Mouse (Mus musculus) cerebellum, adult 8-10 months (tissue): ENCODE results near the gene Arhgef3.

Experiments
- DNase-seq: peaks from one replicate; pipeline ENCODE4 v3.0.0; 2022

The Arhgef3 gene

DNA sequence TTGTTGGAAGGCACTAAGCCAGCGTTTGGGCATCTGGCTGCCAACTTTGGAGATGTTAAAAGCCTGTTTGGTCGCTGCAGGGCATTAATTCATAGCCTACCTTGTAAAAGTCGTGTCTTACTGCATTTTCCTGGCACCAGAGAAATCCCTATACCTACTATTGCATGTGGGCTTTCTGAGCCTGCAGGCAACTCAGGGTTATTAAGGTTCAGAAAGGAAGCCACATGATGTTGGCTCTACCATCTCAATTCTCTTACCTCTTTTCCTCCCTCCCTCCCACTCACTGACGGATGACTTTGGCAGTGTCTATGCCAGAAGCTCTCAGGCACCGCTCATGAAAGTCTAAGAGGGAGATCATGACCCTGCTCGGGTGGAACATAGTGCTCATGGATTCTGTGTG is 210.8 kb downstream of the Arhgef3 start:
- DNase-seq: no peak

DNA sequence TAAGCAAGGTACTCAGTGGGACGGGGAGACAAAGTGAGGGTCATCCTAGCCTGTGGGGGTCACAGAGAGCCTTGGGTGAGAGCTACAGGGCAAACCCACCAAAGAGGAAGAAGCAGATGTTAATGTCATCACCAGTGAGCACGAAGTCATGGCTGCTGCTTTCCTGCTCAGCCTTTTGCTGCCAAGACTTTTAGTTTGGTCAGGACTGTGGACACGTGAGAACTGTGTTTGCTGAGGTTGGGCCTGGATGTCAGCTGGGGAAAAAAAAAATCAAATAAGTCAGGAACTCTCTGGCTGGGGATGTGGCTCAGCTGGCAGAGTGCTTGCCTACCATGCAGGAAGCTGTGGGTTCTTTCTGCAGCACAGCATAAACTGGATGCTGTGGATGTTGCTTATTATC is 213.2 kb downstream of the Arhgef3 start:
- DNase-seq: no peak

DNA sequence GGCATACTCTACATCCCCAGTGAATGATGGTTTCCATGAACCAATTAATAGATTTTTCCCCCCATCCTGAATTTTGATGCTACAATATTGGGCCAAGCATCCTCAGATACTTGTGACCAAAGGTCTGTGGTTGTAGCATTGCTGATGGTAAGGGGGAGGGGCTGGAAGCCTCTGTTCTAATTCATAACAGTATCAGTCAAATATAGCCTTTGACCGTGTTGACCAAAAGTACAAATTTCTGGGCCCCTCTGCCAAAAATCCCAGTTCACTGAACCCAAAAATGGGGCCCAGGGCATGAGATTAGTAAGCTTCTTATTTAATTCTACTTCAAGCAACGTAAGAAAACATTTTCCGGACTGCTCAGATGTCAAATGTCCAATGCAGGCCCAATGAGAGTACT is 214.3 kb downstream of the Arhgef3 start:
- DNase-seq: no peak

DNA sequence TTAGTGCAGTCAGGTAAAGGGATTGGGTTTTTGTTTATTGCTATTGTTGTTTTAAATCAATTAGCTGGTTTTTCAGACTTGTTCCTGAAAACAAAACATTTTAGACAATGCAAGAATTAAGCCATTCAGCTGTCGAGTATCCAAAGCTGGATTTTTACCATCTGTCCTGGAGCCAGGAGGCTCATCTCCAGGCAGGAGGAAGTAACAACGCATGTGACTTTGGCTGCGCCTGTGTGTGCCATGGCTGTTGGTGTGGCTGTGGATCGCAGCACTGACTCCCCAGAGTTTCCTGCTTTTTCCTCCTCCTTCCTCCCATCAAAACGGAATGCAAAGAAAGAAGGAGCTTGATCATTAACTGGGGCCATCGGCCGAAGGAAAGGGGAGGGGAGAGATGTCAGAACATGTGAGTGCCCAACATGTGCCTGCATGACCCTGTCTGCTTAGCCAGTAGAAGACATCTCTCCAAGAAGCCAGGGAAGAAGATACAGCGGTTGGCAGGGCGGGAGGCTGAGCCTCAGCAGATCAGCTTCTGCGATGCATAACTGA is 216.9 kb downstream of the Arhgef3 start:
- DNase-seq: peak; percentile 56

DNA sequence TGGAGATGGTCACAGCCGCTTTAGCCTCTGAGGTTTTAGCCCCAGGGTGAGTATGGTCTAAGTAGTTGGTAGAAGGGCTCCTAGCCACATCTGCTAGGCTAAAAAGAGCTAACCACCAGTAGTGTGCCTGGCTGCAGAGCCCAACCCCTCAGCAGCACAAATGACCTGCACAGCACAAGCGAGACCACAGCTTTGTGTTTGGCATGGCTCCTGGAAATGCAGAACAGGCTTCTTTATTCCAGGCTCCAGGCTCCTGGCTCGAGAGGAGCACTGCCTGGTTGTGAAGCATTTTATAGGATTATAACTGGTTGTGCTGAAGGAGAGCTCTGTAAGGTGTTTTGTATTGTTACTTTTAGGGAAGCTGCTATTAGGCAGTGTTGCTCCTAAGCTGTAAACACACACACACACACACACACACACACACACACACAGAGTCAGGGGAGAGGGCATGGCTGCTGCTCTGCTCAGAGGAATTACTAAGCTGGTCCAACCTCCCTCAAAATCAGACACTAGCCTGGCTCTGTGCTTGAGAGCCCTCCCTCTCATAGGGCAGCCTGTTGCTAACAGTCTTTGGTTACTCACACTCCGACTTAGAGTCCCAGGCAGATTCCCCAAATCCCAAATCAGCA is 217.8 kb downstream of the Arhgef3 start:
- DNase-seq: no peak

DNA sequence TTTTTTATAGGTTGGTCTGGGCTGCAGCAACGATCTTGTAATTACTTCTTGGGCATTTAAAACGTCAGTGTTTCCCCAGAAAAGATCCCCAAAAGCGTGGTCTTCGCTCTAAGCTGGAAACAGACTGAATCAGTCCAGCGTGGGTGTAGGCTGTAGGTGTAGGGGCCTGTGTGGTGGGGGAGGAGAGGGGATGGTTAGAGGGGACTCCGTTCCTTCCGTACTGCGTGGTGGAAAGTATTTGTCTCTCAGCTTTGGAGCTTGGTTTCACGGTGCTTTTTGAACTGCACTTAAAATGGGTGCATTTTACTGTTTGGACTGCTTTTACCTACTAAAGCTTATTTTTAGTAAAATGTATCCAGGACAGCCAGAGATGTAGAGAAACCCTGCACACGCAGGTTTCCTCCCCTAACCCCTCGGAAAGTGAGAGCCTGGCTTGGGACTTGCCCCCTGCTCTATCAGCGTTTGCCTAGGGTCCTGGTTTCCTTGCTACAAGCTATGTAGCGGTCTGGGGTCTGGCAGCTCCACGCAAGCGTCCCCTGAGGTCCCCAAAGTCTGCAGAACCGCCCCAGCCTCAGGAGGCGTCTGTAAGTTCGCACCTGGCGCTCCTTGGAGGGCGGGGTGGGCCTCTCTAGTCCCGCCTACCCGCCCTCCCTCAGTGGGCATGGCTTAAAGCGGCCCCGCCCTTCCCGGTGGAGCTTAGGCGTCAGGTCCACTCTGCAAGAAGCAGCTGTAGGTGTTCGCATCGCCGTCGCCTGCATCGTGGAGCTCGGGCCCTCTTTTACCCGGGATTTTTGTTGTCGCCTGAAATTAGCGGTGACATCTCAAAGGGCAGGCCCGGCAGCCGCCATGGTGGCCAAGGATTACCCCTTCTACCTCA is 220.9 kb downstream of the Arhgef3 start:
- peak; percentile 93 for DNase-seq

DNA sequence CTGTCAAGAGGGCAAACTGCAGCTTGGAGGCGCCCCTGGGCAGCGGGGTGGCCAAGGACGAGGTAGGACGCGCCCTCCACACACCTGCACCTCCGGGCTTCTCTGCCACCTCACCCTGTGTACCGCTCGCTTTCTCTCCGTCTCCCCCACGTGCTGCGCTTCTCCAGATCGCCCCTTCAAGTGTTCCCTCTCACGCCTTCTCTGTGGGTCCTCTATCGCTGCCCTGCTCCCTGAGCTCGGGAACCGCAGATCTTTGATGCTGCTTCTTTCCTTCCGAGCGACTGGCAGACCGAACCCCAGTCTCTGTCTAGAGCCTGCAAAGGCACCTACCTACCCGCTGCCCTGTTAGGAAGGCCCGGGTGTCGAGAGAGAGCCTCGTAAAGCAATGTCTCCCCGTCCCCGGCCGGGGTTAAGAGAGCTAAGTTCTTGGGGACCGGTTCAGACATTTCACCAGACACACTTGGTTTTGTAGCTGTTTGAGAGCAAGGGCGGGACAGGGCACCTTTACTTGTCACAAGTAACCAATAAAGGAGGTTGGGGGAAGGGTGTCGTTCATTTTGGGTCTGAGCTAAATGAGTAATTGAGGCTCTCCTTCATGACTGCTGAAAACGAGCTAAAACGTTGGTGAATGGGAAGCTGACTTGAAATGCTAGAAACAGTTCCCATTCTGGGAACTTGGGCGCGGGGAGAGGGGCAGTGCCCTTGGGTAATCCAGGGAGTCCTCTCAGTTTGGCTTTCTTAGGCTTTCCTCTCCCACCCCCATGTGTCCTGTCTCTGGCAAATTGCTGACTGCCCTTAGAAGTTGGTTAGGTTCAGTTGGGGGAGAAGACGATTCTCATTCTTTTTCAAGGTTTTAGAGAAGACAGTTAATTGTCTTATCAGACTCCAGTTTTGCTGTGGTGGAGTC is 221.8 kb downstream of the Arhgef3 start:
- peak; percentile 56 for DNase-seq

DNA sequence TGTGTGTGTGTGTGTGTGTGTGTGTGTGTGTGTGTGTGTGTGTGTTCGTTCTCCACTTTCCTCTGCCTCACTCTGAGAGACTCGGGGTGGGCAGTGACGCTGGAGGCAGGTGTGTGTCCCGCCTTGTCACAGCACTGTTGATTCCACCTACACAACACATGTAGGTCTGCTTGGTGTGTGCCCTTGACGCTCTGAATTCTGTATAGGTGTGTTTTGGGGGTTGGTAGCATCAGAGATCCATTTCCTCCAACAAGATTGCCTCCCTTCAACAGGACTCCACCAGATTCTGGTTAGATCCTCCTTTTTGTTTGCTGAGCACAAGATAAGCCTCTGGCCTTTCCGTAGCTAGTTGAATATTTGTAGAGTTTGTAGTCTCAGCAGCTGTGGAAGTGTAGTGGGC is 222.5 kb downstream of the Arhgef3 start:
- no peak for DNase-seq

DNA sequence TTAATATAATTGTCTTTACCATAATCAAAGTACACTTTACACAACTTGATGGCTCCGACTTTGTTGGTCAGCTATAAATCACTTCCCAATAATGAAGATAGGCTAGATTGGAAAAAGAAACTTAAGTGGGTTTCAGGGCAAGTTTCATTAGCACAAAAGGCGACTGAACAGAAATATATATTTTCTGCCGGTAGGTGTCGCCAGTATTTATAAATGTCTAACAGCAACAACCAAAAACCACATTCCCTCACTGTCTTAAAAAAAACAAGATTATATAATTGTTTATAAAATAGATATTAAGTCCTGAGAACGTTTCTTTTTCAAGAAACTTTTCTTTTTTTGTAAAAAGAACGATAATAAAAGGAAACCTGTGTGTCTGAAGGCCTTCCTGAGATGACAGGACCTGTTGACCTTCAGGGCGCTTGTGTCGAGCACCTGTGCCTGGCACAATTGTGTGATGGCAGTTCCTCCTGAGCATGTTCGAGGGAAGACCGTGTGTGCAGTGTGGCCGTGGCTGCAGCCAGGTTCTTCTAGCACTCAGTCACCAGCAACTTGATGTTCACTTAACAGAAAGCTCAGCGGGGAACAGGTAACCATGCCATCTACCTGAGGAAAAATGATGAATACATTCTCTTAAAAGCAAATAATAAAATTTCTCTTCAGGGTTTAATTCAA is 223.5 kb downstream of the Arhgef3 start:
- DNase-seq: peak; percentile 71

DNA sequence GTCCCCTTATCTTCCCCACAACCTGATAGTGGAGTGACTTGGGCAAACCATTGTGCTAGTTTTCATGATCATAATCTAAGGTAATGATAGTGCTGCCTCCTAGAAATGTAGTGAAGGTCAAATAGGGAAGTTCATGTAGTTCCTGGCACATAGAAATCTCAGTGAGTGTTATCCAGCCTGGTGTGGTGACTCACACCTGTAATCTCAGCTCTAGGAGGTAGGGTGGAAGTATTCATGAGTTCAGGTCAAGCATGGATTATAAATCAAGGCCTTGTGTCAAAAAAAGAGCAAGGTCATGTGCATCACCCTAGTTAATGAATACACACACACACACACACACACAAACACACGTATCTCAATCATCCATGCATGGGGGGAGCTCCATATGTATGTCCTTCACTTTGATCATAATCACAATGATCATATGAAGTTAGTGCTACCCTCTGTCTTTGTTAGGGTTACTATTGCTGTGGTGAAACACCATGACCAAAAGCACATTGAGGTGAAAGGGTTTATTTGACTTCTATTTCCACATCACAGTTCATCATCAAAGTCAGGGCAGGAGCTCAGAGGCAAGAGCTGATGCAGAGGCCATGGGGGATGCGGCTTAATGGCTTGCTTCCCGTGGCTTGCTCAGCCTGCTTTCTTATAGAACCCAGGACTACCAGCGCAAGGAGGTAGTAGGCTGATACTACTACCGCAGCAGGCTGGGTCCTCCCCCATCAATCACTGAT is 226.2 kb downstream of the Arhgef3 start:
- no peak for DNase-seq

DNA sequence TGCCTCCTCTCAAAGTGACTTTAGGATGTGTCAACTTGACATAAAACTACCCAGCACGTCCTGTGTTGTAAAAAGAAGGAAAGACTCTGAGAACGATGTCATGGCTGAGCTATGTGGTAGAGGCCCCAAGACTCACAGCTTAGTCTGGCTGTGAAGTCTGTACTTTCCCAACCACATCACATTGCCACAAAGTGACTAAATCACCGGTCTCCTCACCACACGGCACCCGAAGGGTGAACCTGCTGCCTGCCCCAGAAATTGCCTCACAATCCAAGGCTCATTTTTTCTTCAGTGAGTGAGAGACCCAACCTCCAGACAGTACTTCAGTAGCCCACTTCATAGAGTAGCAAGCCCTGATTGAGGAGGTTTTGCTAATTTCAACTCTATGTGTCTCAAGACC is 226.8 kb downstream of the Arhgef3 start:
- DNase-seq: no peak

DNA sequence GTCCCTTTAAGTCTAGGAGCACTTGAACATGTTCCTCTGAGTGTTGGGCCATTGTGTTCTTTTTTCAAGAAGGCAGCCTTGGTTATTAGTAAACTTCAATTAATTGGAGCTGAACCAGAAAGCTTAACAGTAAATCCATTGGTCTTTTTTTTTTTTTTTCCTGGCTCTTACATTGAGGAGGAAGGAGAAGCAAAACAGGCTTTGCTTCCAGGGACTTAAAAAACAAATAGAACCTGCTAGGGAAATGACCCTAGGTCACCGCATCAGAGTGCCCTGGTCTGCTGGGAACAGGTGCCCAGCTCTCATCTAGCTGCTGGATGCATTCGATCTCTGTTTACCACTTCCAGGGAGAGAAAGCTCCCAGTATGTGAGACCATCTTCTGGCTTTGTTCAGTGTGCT is 227.8 kb downstream of the Arhgef3 start:
- DNase-seq: no peak

DNA sequence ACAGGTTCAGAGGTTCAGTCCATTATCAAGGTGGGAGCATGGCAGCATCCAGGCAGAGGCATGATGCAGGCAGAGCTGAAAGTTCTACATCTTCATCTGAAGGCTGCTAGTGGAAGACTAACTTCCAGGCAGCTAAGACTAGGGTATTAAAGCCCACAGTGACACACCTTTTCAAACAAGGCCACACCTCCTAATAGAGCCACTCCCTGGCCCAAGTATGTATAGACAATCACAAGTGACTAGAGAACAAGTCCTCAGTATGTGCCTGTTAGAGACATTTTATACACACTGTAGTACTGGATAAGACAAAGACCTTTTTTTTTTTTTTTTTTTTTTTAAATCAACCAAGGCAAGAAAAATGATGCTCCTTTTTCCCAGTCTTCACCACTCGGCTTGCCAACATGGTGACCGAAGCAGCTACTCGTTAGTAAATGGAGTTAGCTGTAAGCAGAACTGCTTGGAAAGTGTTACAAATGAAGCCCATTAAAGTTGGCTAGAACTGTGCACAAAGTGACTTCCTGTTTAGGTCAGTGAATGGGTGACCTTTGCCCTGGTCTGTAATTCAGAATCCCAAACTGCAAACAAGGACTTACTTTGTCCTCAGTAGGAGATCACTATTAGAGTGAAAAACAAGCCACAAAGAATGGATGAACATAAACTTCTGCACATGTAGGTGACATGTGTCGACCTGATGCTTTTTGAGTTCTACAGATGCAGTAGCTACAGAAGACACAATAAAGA is 229.7 kb downstream of the Arhgef3 start:
- DNase-seq: no peak

DNA sequence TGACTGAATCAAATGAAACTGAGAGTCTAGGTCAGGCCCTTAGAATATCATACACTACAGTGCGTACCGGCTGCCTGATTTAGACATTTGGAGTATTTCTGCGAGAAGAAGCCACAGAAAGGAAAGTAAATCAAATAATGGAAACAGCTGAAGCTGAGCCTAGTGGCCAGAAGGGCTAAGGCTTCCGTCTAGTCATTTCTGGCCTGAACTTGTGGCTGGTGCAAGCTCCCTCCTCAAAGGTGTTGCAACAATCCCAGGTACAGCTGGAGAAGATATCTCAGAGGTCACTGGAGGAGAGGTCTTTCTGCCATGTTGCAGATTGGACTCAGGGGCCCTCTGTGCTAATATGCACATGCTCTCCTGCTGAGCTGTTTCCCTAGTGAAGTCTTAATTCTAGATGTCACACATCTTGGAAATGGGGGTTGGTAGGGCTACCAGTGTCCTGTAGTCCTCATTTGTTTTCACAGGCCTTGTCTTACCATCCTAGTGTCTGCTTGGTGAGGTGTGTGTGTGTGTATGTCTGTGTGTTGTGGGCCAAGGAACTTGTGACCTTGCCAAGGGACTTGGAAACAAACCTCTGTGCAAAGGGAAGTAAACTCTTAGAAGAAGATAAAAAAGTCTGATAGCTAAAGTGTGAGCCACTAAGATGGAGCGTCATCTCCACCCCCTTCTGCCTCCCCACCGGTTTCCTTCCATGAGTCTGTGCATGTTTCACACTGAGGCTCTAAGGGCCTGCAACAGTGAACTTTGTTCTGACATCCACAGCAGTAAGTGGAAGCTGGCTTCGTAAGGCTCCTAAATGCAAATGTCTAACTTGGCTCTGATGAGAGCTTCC is 230.6 kb downstream of the Arhgef3 start:
- no peak for DNase-seq

DNA sequence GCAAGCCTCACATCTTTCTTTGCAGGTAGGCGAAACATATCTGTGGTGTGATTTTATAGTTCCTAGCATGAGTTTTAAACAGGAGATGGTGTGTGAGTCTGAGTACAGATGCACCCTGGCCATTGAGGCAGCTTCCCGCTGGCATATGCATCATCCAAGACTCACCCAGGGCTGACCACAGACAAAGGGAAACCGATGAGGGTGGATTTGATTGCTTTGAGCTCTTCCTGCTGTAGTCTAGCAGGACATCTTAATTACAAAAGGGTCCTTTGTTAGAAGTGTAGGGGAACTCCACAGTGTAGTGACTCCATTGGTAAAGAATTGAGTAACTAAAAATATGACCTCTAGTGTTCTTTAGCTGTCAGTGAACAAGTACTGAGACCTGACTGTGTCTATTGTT is 232.5 kb downstream of the Arhgef3 start:
- no peak for DNase-seq

DNA sequence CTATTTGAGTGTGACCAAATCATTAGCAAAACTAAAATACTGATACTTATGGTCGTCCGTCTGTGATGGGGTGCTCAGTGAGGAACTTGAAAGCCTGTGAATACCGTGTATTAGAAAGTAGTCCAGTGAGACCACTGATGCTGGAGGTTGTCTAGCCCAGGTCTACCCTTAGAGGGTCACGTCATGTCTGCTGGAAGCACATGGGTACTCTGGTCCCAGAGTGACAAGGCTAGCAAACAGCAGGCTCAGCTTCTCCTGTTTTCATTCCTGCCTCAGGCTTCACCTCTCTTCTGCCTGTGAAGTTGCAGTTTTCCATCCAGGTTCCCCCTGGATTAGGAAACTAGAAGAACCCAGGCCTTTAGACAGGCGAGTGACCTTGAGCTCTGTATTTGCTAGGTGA is 233.0 kb downstream of the Arhgef3 start:
- no peak for DNase-seq

DNA sequence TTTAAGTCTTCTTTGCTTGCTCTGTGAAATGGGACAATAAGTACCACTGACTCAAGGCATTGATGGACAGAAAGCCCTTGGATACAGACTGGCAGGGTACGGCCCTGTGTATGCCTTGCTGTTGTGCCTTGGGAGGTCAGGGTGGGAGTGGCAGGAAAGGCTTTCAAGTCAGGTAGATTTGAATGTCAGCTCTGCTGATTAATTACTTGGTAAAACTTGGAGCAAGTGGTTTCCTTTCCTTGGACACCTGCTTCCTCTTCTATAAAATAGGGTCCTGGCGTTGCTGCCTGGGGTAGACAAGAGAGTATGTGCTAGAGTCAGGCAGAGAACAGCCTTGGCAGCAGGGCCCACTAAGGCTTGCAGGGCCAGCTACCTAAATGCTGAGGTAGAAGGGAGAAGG is 233.4 kb downstream of the Arhgef3 start:
- DNase-seq: no peak

DNA sequence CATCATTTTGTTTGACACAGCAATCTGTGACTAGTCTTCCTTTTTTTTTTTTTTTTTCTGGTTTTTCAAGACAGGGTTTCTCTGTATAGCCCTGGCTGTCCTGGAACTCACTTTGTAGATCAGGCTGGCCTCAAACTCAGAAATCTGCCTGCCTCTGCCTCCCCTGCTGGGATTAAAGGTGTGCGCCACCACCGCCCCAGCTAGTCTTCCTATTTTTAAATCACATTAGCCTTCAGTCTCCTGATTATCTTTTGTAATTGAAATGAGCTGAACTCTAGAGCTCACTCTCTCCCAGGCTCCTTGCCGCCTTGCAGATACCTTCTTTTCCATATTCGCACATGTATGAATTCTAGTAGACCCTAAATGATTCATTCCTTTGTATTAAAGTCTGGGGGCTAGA is 234.0 kb downstream of the Arhgef3 start:
- DNase-seq: no peak

DNA sequence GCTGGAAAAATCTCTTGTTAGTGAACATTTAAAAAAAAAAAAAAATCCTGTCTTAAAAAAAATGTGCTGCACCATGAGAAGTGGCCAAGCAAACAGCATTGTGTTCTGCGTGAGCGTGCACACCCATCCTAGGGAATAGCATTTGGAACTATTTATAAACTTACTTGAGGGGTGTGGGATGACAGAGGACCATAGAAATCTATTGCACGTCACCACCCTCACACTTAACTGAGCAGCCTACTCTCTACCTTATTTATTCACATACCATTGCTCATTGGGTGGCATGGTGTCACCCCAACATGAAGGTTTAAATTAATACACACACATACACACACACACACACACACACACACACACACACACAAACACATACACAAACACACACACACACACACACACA is 234.4 kb downstream of the Arhgef3 start:
- DNase-seq: no peak
